Mouse (Mus musculus) liver, embryonic 12.5 days (tissue): ENCODE results near the gene Etv5. TPM values are rescaled to one million over a fixed set of nuclear protein-coding genes. Genes with fewer than 3 reads are reported as not detected.
A peak's percentile ranks its signal among the peaks of the same experiment; 100 is the strongest.

Source experiments
- ATAC-seq: fragments of 200-750 bp; cut with Nextera tagmentation; 2 replicates; pipeline ENCODE4 v1.8.0; 2017; ENCODE audit warnings: moderate number of reproducible peaks, mild to moderate bottlenecking, moderate library complexity
- H3K27ac ChIP-seq: fragments of 300-500 bp; sonication (generic); 2 replicates; pipeline ENCODE4 v1.5.1; 2016; ENCODE audit warnings: mild to moderate bottlenecking
- H3K27me3 ChIP-seq: fragments of 300-500 bp; sonication (generic); replicated peaks from 2 replicates; pipeline ENCODE4 v1.6.1; 2016; ENCODE audit warnings: mild to moderate bottlenecking, moderate library complexity
- H3K36me3 ChIP-seq: fragments of 300-500 bp; sonication (generic); 2 replicates; pipeline ENCODE4 v1.6.1; 2016; ENCODE audit warnings: mild to moderate bottlenecking, moderate library complexity
- H3K4me1 ChIP-seq: fragments of 300-500 bp; sonication (generic); 2 replicates; pipeline ENCODE4 v1.6.1; 2016
- H3K4me2 ChIP-seq: fragments of 300-500 bp; sonication (generic); 2 replicates; pipeline ENCODE4 v1.6.1; 2016; ENCODE audit warnings: mild to moderate bottlenecking, moderate library complexity
- H3K4me3 ChIP-seq: fragments of 300-500 bp; sonication (generic); 2 replicates; pipeline ENCODE4 v1.5.1; 2016; ENCODE audit warnings: mild to moderate bottlenecking, moderate library complexity
- H3K9ac ChIP-seq: fragments of 300-500 bp; sonication (generic); 2 replicates; pipeline ENCODE4 v1.6.1; 2016; ENCODE audit warnings: mild to moderate bottlenecking, moderate library complexity
- H3K9me3 ChIP-seq: fragments of 300-500 bp; sonication (generic); replicated peaks from 2 replicates; pipeline ENCODE4 v1.6.1; 2016; ENCODE audit warnings: mild to moderate bottlenecking, moderate library complexity
- WGBS: fragments of 180-500 bp; shearing (Covaris S2); methylation state at CpG from one replicate; pipeline ENCODE4 v1.1.7; 2016; ENCODE audit not compliant: insufficient replicate concordance; 5-methylcytosine and 5-hydroxymethylcytosine counted together
- polyA plus RNA-seq: library from polyadenylated mRNA; unstranded; fragments of >200 nt; fragmentation: Nextera tagmentation; extraction: Ambion mirVana; gene quantifications from 2 replicates; pipeline ENCODE4 v1.2.1, GENCODE M21; 2016

Etv5 gene
- 7.4 and 8.0 TPM in 2 replicates for polyA plus RNA-seq

GRCm38 (mm10) chr16:22439499-22440177 is at the start of gene Etv5:
Gene Etv5 (minus strand): TSS chr16:22439719.
- Histone ChIP-seq H3K27me3 (peaks cover 55% of the 10 kb centered on the region), H3K4me1 (peaks cover 18% of the 10 kb centered on the region), H3K27ac (peak within 1 kb of the TSS; percentile 64), H3K4me2 (peak within 1 kb of the TSS; percentile 87), H3K9me3 (no peaks in the 10 kb centered on the region), H3K36me3 (no peaks in the 10 kb centered on the region), H3K9ac (peak within 1 kb of the TSS; percentile 71), H3K4me3 (peak within 1 kb of the TSS; percentile 70)
- under 1% methylated on average over 62 of the region's 63 CpGs for WGBS
- peak; percentile 99 for ATAC-seq

DNA sequence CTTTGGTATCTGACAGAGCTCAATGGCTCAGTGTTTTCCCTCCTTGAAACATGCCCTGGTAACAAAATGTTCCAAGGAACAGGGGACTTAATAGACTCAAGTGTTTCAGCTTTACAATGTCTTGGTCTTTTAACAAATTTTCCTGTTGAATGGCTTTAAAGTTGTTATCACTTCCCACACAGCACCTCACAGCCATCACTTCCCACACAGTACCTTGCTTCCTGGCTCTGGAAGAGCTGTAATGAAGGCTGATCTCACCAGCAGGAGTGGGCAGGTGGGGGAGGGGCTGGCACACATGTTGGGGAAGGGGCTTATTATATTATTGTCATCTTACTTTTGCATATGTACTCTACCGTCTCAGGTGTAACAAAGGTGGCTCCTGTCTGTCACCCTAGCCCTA is 44.4 kb upstream of the Etv5 start:
- H3K4me3 ChIP-seq = no peak overlapping the region
- ATAC-seq = no peak
- WGBS = 50% methylated on average over 1 of the region's 1 CpGs
- no peaks in the 10 kb centered on the region for H3K36me3 ChIP-seq
- no peak overlapping the region for H3K9ac ChIP-seq
- H3K9me3 ChIP-seq = no peaks in the 10 kb centered on the region
- H3K4me1 ChIP-seq = no peaks in the 10 kb centered on the region
- no peak overlapping the region for H3K27ac ChIP-seq
- 0 out of 2 replicates have a peak, but pooled peaks cover 4% of the 10 kb centered on the region for H3K27me3 ChIP-seq
- H3K4me2 ChIP-seq = no peak overlapping the region

GRCm38 (mm10) chr16:22479322-22479721 is 39.8 kb upstream of the Etv5 start:
- Histone ChIP-seq H3K4me1 (no peaks in the 10 kb centered on the region), H3K9me3 (no peaks in the 10 kb centered on the region), H3K4me3 (no peak overlapping the region), H3K36me3 (no peaks in the 10 kb centered on the region), H3K27me3 (0 out of 2 replicates have a peak, but pooled peaks cover 4% of the 10 kb centered on the region), H3K9ac (no peak overlapping the region), H3K27ac (no peak overlapping the region), H3K4me2 (no peak overlapping the region)
- ATAC-seq = no peak
- WGBS = 45% methylated on average over 8 of the region's 8 CpGs

DNA sequence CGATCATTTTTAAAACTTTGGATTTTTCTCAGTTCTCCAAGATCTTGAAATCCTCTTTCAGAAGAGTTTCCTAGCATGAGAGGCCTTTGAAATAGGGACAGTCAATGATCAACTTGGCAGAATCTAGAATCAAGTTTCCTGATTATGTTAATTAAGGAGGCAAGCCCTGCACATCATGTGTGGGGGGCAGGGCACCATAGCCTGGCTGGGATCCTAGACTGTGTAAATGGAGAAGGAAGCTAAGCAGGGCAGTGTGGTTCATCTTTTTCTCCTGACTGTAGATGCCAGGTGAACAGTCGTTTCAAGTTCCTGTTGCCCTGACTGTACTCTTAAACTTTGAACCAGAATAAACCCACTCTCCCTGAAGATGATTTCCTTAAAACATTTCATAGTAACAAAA is 32.2 kb upstream of the Etv5 start:
- no peaks in the 10 kb centered on the region for H3K36me3 ChIP-seq
- H3K27me3 ChIP-seq = no peaks in the 10 kb centered on the region
- no peaks in the 10 kb centered on the region for H3K4me1 ChIP-seq
- H3K4me3 ChIP-seq = no peak overlapping the region
- no peak overlapping the region for H3K4me2 ChIP-seq
- no peak for ATAC-seq
- no peaks in the 10 kb centered on the region for H3K9me3 ChIP-seq
- 53% methylated on average over 2 of the region's 2 CpGs for WGBS
- no peak overlapping the region for H3K27ac ChIP-seq
- H3K9ac ChIP-seq = no peak overlapping the region

DNA sequence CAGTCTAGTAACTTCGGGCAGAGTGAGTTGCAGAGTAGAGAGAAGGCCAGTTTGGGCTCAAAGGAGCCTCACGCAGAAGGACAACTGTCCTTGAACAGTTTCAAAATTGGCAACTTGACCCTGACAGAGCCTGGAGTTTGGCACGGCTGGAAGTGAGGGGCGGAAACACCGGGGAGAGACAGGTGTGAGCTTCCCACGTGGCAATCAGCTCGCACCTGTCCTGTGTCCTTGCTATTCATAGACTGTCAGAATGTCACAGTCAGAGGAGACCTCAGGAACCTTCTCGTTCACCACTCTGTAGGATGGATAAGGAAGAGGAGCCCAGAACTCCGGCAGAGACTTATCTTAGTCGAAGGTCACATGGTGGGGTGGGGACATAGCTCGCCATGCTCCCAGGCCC is 29.9 kb upstream of the Etv5 start:
- Histone ChIP-seq H3K4me1 (no peaks in the 10 kb centered on the region), H3K4me3 (no peak overlapping the region), H3K9me3 (no peaks in the 10 kb centered on the region), H3K4me2 (no peak overlapping the region), H3K27ac (no peak overlapping the region), H3K27me3 (no peaks in the 10 kb centered on the region), H3K36me3 (no peaks in the 10 kb centered on the region), H3K9ac (no peak overlapping the region)
- WGBS = 60% methylated on average over 11 of the region's 11 CpGs
- no peak for ATAC-seq

GRCm38 (mm10) chr16:22467111-22467510 is 27.6 kb upstream of the Etv5 start:
- no peak overlapping the region for H3K27ac ChIP-seq
- H3K36me3 ChIP-seq = no peaks in the 10 kb centered on the region
- no peak for ATAC-seq
- H3K4me3 ChIP-seq = no peak overlapping the region
- H3K9ac ChIP-seq = no peak overlapping the region
- H3K9me3 ChIP-seq = no peaks in the 10 kb centered on the region
- H3K27me3 ChIP-seq = no peaks in the 10 kb centered on the region
- WGBS = 66% methylated on average over 2 of the region's 2 CpGs
- no peak overlapping the region for H3K4me2 ChIP-seq
- H3K4me1 ChIP-seq = no peaks in the 10 kb centered on the region

- 68% methylated on average over 11 of the region's 11 CpGs for WGBS
- no peak overlapping the region for H3K4me2 ChIP-seq
- H3K4me1 ChIP-seq = no peaks in the 10 kb centered on the region
- no peak for ATAC-seq
- no peaks in the 10 kb centered on the region for H3K27me3 ChIP-seq
- H3K36me3 ChIP-seq = no peaks in the 10 kb centered on the region
- H3K9me3 ChIP-seq = no peaks in the 10 kb centered on the region
- no peak overlapping the region for H3K4me3 ChIP-seq
- H3K27ac ChIP-seq = no peak overlapping the region
- H3K9ac ChIP-seq = no peak overlapping the region
These were observed 26.9 kb upstream of the Etv5 start for GRCm38 (mm10) chr16:22466381-22466780.

DNA sequence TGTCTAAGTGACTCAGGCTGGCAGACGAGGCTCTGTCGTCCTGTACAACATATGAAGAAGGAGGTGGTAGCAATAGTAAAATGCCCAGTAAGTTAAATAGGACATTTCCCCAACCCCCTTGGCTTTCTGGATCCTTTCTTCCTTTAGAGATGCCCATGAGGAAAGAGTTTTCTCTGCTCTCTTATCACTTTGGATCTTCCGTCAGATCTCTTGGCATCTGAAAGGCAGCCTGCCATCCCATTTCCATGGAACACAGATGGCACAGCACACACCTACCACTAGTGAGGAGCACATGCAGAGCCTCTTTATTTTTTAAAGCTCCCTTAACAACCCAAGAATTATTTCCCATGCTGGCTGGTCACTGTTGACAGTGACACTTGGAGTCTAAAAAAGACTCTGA is 22.7 kb upstream of the Etv5 start:
- no peak overlapping the region for H3K9ac ChIP-seq
- H3K4me2 ChIP-seq = no peak overlapping the region
- no peaks in the 10 kb centered on the region for H3K27me3 ChIP-seq
- no peak for ATAC-seq
- no peaks in the 10 kb centered on the region for H3K4me1 ChIP-seq
- H3K9me3 ChIP-seq = no peaks in the 10 kb centered on the region
- WGBS = 60% methylated on average over 3 of the region's 3 CpGs
- no peaks in the 10 kb centered on the region for H3K36me3 ChIP-seq
- H3K4me3 ChIP-seq = no peak overlapping the region
- H3K27ac ChIP-seq = no peak overlapping the region

DNA sequence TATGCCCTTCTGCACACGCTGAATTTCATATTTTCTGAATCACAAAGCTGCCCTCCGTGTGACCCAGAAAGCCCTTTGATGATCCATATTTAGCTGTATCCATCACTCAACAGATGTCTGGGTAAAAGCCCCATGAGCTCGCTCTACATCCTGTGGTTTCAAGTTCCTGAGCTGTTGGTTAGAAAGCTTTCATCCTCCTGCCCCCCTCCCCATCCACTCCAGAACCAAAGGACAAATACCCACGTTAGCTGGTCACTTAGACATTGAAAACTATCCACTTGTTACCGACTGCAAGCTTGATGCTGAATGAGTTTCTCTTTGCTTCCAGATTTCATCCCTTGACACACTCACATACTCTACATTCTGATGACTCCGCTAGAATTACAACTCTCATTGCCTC is 22.2 kb upstream of the Etv5 start:
- WGBS = 36% methylated on average over 6 of the region's 6 CpGs
- no peak overlapping the region for H3K4me2 ChIP-seq
- H3K9me3 ChIP-seq = no peaks in the 10 kb centered on the region
- no peaks in the 10 kb centered on the region for H3K36me3 ChIP-seq
- H3K9ac ChIP-seq = no peak overlapping the region
- H3K4me3 ChIP-seq = no peak overlapping the region
- no peaks in the 10 kb centered on the region; the same call in 1 of the 2 replicates for H3K27me3 ChIP-seq
- no peak for ATAC-seq
- H3K27ac ChIP-seq = no peak overlapping the region
- H3K4me1 ChIP-seq = no peaks in the 10 kb centered on the region

DNA sequence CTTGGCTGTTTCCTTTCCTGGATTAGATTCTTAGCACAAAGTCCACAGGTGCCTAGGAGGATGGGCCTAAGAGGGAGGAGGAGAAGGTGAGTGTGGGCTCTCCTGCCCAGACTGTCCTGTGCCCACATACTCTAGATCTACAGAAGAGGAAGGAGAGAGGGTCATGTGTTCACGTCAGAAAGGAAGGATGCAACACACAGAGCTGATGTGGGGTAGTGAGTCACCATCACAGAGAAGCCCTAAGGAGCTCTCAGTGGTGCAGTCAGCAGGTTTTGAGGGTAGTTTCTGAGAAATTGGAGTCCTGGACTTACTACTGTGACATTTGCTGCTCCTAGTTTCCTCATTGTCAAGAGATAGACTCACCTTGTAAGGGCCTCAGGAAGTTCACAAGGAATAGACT is 21.4 kb upstream of the Etv5 start:
- WGBS = 28% methylated on average over 1 of the region's 1 CpGs
- Histone ChIP-seq H3K27ac (no peak overlapping the region), H3K36me3 (no peaks in the 10 kb centered on the region), H3K27me3 (no peaks in the 10 kb centered on the region; the same call in 1 of the 2 replicates), H3K4me3 (no peak overlapping the region), H3K9me3 (no peaks in the 10 kb centered on the region), H3K4me1 (no peaks in the 10 kb centered on the region), H3K4me2 (no peak overlapping the region), H3K9ac (no peak overlapping the region)
- ATAC-seq = no peak

DNA sequence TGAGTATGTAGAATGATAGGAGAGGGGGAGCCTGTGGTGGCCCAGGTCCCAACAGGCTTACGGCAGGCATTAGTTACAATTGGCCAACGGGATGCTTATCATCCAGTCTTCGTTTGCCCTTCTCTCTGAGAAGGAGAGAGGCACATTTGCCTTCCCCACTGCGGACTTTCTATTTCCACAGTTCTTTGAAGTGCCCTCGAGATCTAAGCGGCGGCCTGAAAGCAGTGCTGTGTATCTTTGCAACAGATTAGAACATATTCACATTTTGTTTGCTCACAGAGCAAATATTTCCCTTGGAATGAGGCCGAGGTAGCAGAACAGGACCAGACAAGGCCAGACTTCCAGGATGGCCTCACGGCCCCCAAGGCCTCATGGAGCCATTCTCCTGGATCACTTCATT is 12.6 kb upstream of the Etv5 start:
- no peaks in the 10 kb centered on the region for H3K9me3 ChIP-seq
- H3K27me3 ChIP-seq = no peaks in the 10 kb centered on the region; the same call in 1 of the 2 replicates
- H3K36me3 ChIP-seq = no peaks in the 10 kb centered on the region
- H3K4me1 ChIP-seq = no peaks in the 10 kb centered on the region
- H3K27ac ChIP-seq = no peak overlapping the region
- WGBS = 72% methylated on average over 9 of the region's 9 CpGs
- H3K4me3 ChIP-seq = no peak overlapping the region
- H3K4me2 ChIP-seq = no peak overlapping the region
- no peak for ATAC-seq
- no peak overlapping the region for H3K9ac ChIP-seq

DNA sequence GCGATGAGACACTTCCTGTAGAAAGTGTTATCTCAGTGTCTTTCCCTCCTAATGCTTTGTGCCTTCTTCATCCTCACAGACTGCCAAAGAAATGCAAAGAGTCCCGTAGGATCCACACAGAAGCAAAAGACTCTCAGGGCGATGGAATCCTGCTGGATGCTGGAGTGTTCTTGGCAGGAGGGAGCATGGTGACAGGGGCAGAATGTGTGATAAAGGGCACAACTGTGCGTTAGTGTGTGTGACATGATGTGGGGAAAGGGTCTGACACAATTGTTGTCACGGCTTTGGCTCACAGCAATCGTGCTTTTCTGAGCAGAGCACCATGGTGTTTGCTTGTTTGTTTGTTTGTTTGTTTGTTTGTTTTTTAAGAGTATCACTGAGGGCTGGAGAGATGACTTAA is 8.6 kb upstream of the Etv5 start:
- H3K27ac ChIP-seq = no peak overlapping the region
- ATAC-seq = no peak
- H3K4me1 ChIP-seq = no peaks in the 10 kb centered on the region
- no peak overlapping the region for H3K4me2 ChIP-seq
- H3K36me3 ChIP-seq = no peaks in the 10 kb centered on the region
- H3K27me3 ChIP-seq = no peaks in the 10 kb centered on the region
- H3K9ac ChIP-seq = no peak overlapping the region
- 72% methylated on average over 6 of the region's 6 CpGs for WGBS
- H3K9me3 ChIP-seq = no peaks in the 10 kb centered on the region
- H3K4me3 ChIP-seq = no peak overlapping the region

GRCm38 (mm10) chr16:22444786-22445185 is 5.3 kb upstream of the Etv5 start:
- H3K36me3 ChIP-seq = no peaks in the 10 kb centered on the region
- no peak overlapping the region for H3K9ac ChIP-seq
- H3K9me3 ChIP-seq = no peaks in the 10 kb centered on the region
- H3K4me1 ChIP-seq = peaks cover 9% of the 10 kb centered on the region
- H3K27ac ChIP-seq = no peak overlapping the region
- H3K27me3 ChIP-seq = peaks cover 24% of the 10 kb centered on the region
- H3K4me2 ChIP-seq = no peak overlapping the region
- WGBS = 35% methylated on average over 6 of the region's 6 CpGs
- no peak for ATAC-seq
- no peak overlapping the region for H3K4me3 ChIP-seq
